8 mouse cellular contexts compared by ENCODE assay signal in the genomic region with DNA sequence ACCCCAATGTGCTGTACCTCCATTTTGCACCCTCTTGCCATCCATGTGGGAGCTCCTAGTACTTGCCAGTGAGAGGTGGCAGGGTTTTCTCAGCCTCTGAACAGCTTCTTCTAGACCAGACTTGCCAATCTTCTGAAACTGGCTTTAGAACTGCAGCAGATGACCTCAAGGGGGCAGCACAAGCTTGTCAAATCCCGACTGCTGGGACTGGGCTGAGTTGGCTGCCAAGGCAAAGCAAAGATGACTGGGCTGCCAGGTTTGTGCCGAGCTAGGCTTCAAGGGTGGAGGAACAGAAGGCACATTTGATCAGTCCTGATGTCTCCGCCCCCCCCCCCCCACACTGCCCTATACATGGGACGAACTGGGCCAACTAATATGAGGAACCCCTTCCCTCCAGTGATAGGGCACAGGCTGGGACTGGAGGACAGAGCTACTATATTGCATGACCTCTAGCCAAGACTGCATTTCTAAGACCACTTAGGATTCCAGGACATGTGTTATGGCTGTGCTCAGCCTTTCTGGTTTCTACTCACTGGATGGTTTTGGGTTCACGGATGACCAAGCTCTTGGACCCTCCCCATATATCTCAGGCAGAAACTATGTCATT. TPM values are rescaled to one million over a fixed set of nuclear protein-coding genes. Genes with fewer than 3 reads are reported as not detected.
DNase-seq lines count a peak whose midpoint lies in the region; ATAC-seq lines count a peak whose summit lies in the region.

No protein-coding gene starts in this region.

- H3K9ac ChIP-seq in midbrain, embryonic 14.5 days (replicated peaks; ENCODE audit: low read length) = no peak overlapping the region

- 33% methylated on average over 5 of the region's 5 CpGs for WGBS in midbrain, embryonic 14.5 days

- H3K27ac ChIP-seq in midbrain, embryonic 14.5 days (replicated peaks; ENCODE audit: low read depth, low read length) = no peak overlapping the region

- no peaks in the 10 kb centered on the region for H3K4me1 ChIP-seq in midbrain, embryonic 14.5 days (ENCODE audit: control insufficient read depth, insufficient read depth, low read length)

- H3K36me3 ChIP-seq in midbrain, embryonic 14.5 days (ENCODE audit: control insufficient read depth, insufficient read depth, low read length) = no peaks in the 10 kb centered on the region

- ATAC-seq in CD4-positive, CD25-positive, alpha-beta regulatory T cell, adult 4 months = no peak
- ATAC-seq in common myeloid progenitor, adult 5-6 weeks (replicated peaks; ENCODE audit: low read depth, poor library complexity, severe bottlenecking) = peak; percentile 84
- ATAC-seq in midbrain, embryonic 14.5 days (ENCODE audit: low FRiP score, low TSS enrichment) = peak; percentile 70

- H3K4me3 ChIP-seq in midbrain, embryonic 14.5 days (replicated peaks; ENCODE audit: low read depth, low read length) = no peak overlapping the region

- no peaks in the 10 kb centered on the region for H3K27me3 ChIP-seq in midbrain, embryonic 14.5 days (ENCODE audit: control insufficient read depth, insufficient read depth, low read length)

- intact Hi-C loops in left cerebral cortex, postnatal 36 days (cut with DNase I) = loop anchor here (1.0 kb wide), 1 partner anchor 64 kb away; no protein-coding TSS in a partner anchor

- DNase-seq in CD4-positive, CD25-positive, alpha-beta regulatory T cell, adult 2 months (ENCODE audit: low read depth, low spot score) = peak; percentile 70
- DNase-seq in gastrocnemius, adult 8-10 months (ENCODE audit: low spot score in 2 of 2) = peak; percentile 78 to 81
- peak; percentile 58 for DNase-seq in kidney, adult 11 months
- DNase-seq in left cerebral cortex, postnatal 36 days (ENCODE audit: low spot score in 2 of 2) = peak; percentile 70 to 83
- peak; percentile 89 for DNase-seq in midbrain, embryonic 14.5 days
- peak; percentile 14 to 70 for DNase-seq in spleen, postnatal 10 days (ENCODE audit: low spot score in 2 of 2)

- H3K4me2 ChIP-seq in midbrain, embryonic 14.5 days (ENCODE audit: low read length) = no peak overlapping the region

- no peaks in the 10 kb centered on the region for H3K9me3 ChIP-seq in midbrain, embryonic 14.5 days (ENCODE audit: control insufficient read depth, low read length)

RNA-seq across cellular contexts. Expression of a gene that starts 51.1 kb away (rescaled TPM):
- polyA plus RNA-seq in CD4-positive, CD25-positive, alpha-beta regulatory T cell, adult 4 months (2017; shearing (Covaris generic)) = 10 to 100 TPM; 10.7 to 11.1 TPM
- not detected in 2 replicates for total RNA-seq in common myeloid progenitor, adult 5-6 weeks (2017)
- total RNA-seq in gastrocnemius, adult 8-10 months (2022) = not detected
- total RNA-seq in left cerebral cortex, postnatal 36 days (2021) = not detected
- not detected in 2 replicates for polyA plus RNA-seq in midbrain, embryonic 14.5 days (2014; fragmentation: Nextera tagmentation; extraction: Ambion mirVana)

RNA-seq across cellular contexts. Expression of a gene that starts 58.4 kb away (rescaled TPM):
- not detected for polyA plus RNA-seq in CD4-positive, CD25-positive, alpha-beta regulatory T cell, adult 4 months (2017; shearing (Covaris generic))
- total RNA-seq in common myeloid progenitor, adult 5-6 weeks (2017) = not detected in 2 replicates
- total RNA-seq in gastrocnemius, adult 8-10 months (2022) = not detected
- under 1 TPM in 1 of 2 experiments, not detected in 1; 0.12 TPM for total RNA-seq in left cerebral cortex, postnatal 36 days (2021)
- not detected in 2 replicates for polyA plus RNA-seq in midbrain, embryonic 14.5 days (2014; fragmentation: Nextera tagmentation; extraction: Ambion mirVana)
